Mouse (Mus musculus) inflammation-experienced regulatory T-cells, adult 6 months (primary cell): Measurements from ENCODE around the gene Pmepa1. TPM values are rescaled to one million over a fixed set of nuclear protein-coding genes. Genes with fewer than 3 reads are reported as not detected.

ENCODE experiments used
- ATAC-seq: one replicate; pipeline ENCODE4 v1.8.0; 2017
- polyA plus RNA-seq, 3 experiments: library from polyadenylated mRNA; unstranded; fragments of 100-300 nt; shearing (Covaris generic); gene quantifications; one replicate each; pipeline ENCODE4 v1.2.1; 2017

Pmepa1 gene
- polyA plus RNA-seq: 10 to 100 TPM in 2 of 3 experiments, 1 to 10 TPM in 1; 4.5 to 16.3 (median 12.8) TPM

DNA sequence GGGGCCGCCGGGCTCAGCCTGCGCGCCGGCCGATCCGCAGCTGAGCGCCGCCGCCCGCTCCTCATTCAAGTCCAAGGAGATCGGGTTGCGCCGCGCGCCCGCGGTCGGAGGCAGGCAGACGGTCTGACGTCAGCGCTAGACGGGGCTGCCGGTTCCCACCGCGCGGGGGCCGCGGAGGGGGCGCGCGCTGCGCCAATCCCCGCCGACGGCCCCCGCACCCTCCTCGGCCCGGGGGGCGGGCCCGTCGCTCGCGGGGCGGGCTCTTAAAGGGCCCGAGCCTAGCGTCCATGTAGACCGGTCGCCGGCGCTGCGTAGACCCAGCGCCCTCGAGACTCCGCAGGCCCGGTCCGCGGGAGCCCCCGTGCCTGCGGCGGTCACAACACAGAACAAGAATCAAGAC is at the start of gene Pmepa1:
Gene Pmepa1 (minus strand): TSS at position 125 of the 400 bp plus-strand sequence.
- peak; percentile 74 for ATAC-seq

GRCm38 (mm10) chr2:173321754-173322153 is 45.4 kb upstream of the Pmepa1 start:
- ATAC-seq: no peak

DNA sequence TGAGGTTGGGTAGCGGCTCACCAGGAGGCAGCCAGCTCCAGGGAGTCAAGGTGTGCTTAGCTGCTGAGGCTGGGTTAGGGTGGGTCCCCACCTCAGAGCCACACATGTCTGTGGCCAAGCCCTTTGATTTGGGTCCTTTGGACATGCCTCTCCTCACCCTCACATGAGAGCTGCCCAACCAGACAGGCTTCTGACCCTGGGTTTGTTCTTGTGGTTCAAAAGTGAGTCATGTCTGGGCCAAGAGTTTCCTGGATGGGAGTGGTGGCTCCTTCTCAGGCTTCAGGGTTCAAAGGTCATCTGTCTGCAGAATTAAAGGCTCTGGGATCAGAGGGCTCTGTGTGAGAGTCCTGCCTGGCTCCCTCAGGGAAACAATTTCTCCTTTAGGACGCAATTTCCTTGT is 44.9 kb upstream of the Pmepa1 start:
- no peak for ATAC-seq

- ATAC-seq: no peak
These were observed 38.0 kb upstream of the Pmepa1 start for GRCm38 (mm10) chr2:173314291-173314690.

DNA sequence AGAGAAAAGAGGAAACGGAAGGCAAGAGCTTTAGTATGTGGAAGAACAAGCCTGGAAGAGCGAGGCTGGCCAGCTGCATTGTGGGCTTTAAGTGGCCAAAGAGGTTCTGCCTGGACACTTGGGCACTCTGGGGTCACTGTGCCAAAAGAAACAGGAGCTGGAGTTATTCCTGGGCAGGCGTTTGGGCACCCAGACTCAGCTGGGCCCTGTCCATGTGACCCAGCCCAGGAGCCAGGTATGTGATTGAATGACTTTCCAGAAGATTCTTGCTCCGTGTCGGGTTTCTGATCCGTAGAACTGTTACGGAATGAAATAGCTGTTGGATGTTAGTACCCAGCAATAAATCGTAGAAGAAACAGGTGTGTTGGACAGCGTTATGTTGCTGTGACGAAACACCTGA is 32.2 kb upstream of the Pmepa1 start:
- ATAC-seq: no peak

- ATAC-seq: no peak
These were observed 31.7 kb upstream of the Pmepa1 start for GRCm38 (mm10) chr2:173307984-173308383.

DNA sequence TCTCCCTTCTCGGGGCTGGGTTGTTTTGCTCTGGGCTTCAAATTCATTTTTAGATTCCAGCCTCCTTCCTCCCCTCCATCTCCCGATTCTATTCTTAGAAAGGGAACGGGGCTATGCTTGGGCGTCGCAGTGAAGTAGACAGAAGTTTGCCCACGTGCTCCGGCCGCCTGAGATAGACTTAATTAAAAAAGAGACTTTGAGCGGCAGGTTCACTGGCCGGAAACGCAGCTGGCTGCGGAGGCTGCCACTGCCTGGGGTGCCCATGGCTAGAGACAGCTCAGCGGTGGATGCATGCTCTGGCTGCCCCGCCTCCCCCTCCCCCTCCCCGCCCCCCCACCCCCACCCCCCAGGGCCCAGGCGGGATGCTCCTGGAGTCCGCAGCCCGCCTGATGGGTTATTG is 31.2 kb upstream of the Pmepa1 start:
- peak; percentile 71 for ATAC-seq

- ATAC-seq: peak; percentile 28
These were observed 30.6 kb upstream of the Pmepa1 start for GRCm38 (mm10) chr2:173306734-173307525.

- ATAC-seq: no peak
These were observed 28.7 kb upstream of the Pmepa1 start for GRCm38 (mm10) chr2:173305011-173305410.

- ATAC-seq: no peak
These were observed 24.6 kb upstream of the Pmepa1 start for GRCm38 (mm10) chr2:173300663-173301630.

GRCm38 (mm10) chr2:173296408-173296807 is 20.1 kb upstream of the Pmepa1 start:
- ATAC-seq: no peak

DNA sequence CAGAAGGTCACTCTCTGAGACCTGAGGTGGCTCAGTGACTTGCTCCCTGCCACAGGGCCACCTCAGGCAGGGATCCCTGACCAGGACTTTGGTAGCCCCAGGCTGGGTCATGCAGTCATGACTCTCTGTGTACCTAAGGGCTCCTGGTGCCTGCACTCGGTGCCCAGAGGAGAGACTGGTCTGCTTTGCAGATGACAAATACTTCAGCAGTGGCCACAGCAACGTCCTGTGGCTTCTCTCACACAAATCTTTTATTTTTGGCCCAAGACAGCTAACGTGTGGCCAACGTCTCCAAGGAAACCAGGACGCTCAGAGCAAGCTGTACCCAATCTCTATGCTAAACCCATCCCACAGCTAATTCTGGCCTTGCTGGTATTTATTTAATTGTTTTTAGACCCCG is 16.7 kb upstream of the Pmepa1 start:
- ATAC-seq: no peak

DNA sequence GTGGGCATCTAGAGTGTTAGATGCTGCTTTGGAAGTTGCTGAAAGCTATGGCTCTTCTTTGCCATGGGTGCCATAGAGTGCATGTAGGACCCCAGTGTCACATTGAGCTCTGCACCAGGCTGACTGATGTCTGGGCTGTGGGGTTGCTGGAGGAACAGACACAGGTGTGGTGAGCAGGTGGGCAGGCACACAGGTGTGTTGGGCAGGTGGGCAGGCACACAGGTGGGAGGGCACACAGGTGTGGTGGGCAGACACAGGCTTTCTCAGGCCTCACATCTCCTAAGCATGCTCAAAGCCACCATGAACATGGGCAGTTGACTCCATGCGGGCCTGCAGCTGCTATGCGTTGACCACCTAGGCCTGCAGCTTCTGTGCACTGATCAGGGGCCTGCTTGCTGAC is 16.2 kb upstream of the Pmepa1 start:
- no peak for ATAC-seq

DNA sequence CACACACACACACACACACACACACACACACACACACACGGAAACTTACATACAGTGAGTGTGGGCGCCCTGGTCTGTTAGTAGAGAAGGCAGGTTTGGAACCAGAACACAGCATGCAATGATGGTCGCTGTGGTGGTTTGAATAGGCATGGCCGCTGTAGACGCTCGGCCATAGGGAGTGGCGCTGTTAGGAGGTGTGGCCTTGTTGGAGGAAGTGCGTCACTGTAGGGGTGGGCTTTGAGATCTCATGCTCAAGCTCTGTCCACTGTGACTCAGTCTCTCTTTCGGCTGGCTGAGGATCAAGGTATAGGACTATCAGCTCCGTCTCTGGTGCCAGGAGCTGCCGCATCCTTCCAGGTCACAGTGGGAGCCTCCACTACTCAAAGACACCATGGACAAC is 14.6 kb upstream of the Pmepa1 start:
- ATAC-seq: no peak

- no peak for ATAC-seq
These were observed 13.6 kb upstream of the Pmepa1 start for GRCm38 (mm10) chr2:173289928-173290327.

DNA sequence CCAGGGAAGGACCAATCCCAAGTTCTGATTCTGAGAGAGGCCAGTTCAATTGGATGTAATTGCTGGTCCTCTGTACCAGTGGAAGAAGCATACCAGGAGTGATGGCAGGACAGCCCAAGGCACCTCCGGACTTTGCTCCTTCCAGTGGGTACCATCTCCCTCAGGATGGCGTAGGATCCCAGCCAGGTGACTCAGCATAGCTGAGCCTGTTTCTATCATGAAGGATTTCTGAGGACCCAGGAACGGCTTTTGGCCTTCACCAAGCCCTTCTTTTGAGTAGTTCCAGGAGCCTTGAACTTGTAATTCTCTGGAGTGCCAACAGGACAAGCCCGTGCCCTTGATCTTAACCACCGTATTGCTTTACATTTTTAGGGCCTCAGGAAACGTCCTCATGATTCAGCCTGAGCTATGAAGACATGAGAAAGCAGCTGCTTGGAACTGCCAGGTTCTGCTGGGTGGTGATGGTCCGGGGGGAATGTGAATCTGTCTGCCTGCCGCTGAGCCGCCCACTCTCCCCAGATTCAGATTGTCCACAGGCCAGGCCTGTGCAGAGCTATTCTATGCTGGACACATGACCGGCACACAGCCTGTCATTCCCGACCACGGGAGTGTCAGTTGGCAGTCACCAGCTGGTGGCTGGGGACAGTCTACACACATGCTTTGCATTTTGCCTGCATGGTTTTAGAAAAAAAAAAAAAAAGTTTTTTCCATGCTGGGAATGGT is 9.6 kb upstream of the Pmepa1 start:
- ATAC-seq: no peak

- no peak for ATAC-seq
These were observed 8.4 kb upstream of the Pmepa1 start for GRCm38 (mm10) chr2:173284771-173285170.

- ATAC-seq: no peak
These were observed 5.9 kb upstream of the Pmepa1 start for GRCm38 (mm10) chr2:173282191-173282590.

GRCm38 (mm10) chr2:173281021-173281937 is 4.9 kb upstream of the Pmepa1 start:
- ATAC-seq: no peak

GRCm38 (mm10) chr2:173278846-173279580 is 2.7 kb upstream of the Pmepa1 start:
- ATAC-seq: no peak

GRCm38 (mm10) chr2:173276859-173277258 is 526 bp upstream of the Pmepa1 start:
- no peak for ATAC-seq
